Mouse (Mus musculus): ENCODE data around the gene Lrfn4.
A peak's percentile ranks its signal among the peaks of the same experiment; 100 is the strongest.
"Not testable (repeated sequence)": the region's sequence is repeated elsewhere in the genome, so short reads cannot be mapped to it uniquely, and the experiment has no call there.

The Lrfn4 gene

GRCm38 (mm10) chr19:4612181-4612961 lies 3.1 kb downstream of the Lrfn4 start:
- no peak for DNase-seq (ENCODE audit: low read depth, low spot score)

- DNase-seq (ENCODE audit: low read depth, low spot score), result no peak
Measured at GRCm38 (mm10) chr19:4610109-4610508, 5.4 kb downstream of the Lrfn4 start.

- DNase-seq (ENCODE audit: low read depth, low spot score), result no peak
Measured at GRCm38 (mm10) chr19:4608511-4608910, 7.0 kb downstream of the Lrfn4 start.

DNA sequence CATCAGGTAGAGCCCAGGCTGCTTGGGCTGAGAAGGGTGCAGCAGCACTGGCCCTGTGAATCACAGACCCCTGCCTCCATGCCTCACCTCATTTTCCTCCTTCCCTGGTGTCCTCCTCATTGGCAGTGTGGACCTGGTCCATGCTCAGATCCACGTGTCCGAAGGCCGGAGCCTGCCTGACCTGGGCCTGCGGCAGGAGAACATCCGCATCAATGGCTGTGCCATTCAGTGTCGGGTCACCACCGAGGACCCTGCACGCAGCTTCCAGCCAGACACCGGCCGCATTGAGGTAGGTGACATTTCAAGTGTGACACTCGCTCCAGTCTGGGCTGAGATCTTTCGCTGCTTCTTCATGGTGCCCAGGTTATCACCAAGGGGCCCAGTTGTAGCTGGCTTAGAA lies 8.1 kb downstream of the Lrfn4 start:
- DNase-seq (ENCODE audit: low read depth, low spot score), result no peak

DNA sequence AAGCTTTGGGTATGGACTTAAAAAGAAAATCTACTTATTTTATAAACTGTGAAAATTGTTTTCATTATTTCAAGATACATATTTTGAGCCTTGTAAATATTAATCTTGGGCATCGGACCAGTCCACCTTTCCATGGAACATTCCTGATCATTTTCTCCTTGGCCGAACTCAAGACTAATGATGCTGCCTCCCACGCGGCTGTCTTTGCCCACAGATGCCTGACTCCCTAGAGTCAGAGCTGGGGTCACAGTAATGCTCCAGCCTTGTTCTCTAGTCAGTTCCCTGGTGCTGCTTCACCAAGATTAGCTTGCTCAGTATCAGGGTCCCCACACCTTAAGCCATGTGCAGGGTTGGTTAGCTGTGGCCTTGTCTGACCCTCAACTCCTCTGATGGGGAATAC lies 9.8 kb downstream of the Lrfn4 start:
- no peak for DNase-seq (ENCODE audit: low read depth, low spot score)

GRCm38 (mm10) chr19:4603801-4604723 lies 11.4 kb downstream of the Lrfn4 start:
- DNase-seq (ENCODE audit: low read depth, low spot score), result peak; percentile 89

DNA sequence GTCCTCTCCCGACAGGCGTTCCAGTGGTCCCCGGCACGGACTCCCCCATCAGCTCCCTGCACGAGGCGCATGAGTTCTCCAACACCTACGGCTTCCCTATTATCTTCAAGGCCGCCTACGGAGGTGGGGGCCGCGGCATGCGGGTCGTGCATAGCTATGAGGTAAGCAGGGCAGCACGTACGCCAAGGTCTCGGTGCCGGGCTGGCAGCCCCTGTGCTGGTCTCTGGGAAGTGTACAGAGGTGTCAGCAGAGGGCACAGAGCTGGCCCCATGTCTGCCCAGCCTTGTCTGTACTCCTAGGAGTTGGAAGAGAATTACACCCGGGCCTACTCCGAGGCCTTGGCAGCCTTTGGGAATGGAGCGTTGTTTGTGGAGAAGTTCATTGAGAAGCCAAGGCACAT lies 13.0 kb downstream of the Lrfn4 start:
- DNase-seq (ENCODE audit: low read depth, low spot score), result no peak

DNA sequence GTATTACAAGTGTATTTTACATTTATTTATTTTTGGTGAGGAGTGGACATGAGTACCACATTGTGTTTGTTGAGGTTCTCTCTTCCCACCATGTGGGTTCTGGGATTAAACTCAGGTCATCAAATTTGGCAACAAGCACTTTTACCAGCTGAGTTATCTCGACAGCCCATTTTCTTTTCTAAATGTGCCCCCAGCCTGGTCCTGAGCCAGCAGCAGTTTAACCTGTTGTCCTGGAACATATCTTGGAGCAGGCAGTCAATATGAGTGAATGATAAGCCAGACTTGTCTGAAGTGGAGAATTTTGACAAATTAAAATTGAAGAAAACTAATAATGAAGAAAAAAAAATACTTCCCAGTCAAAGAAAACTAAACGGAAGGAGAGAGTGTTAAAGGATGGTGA lies 19.4 kb downstream of the Lrfn4 start:
- DNase-seq (ENCODE audit: low read depth, low spot score), result no peak

GRCm38 (mm10) chr19:4593792-4594522 lies 21.5 kb downstream of the Lrfn4 start:
- no peak for DNase-seq (ENCODE audit: low read depth, low spot score)

- DNase-seq (ENCODE audit: low read depth, low spot score), result no peak
Measured at GRCm38 (mm10) chr19:4590025-4590424, 25.4 kb downstream of the Lrfn4 start.

- DNase-seq (ENCODE audit: low read depth, low spot score), result no peak
Measured at GRCm38 (mm10) chr19:4589081-4589480, 26.4 kb downstream of the Lrfn4 start.

DNA sequence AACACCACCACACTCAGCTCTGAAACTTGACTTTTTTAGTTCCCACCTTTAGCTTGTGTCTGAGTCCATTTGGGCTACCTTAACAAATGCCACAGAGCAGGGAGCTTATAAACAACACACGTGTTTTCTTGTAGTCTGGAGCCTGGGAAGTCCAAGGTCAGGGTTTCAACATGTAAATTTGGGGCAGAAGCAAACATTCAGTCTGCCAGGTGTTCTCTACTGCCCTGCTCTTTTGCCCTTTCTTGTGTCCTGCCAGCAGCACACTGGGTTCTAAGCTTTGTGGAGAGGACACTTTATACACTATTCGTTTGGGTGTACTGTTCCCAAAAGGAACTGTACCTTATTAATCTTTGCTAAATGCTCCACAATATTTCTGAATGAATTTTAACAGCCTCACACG lies 27.0 kb downstream of the Lrfn4 start:
- DNase-seq (ENCODE audit: low read depth, low spot score), result no peak

DNA sequence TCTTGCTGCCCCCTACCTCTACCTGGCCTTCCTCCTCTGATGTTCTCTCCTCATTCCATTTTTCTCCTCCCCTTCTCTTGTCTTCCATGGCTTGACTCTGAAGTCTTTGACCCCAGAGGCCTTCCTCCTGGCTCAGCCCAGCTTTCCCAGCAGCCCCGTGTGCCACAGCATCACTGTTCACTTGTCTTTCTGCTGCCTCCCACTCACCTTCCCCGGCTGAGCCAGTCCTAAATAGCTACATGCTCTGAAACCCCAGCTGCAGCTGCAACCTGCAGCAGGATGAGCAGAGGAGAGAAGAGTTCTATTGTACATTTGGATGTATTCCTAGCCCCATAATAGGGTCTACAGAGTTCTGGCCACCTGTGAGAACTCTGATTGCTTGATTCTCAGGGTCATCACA lies 28.0 kb downstream of the Lrfn4 start:
- no peak for DNase-seq (ENCODE audit: low read depth, low spot score)

DNA sequence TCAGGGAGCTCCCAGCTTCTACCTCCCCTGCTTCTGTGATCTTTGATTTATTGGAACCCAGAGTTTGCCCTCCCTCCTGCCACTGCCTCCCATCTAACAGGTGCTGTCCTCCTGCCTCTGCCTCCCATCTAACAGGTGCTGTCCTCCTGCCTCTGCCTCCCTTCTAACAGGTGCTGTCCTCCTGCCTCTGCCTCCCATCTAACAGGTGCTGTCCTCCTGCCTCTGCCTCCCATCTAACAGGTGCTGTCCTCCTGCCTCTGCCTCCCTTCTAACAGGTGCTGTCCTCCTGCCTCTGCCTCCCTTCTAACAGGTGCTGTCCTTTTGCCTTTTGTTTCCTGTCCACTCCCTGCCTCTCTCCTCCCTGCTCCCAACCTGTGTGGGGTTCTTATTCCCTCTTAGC lies 28.7 kb downstream of the Lrfn4 start:
- DNase-seq (ENCODE audit: low read depth, low spot score), result not testable (repeated sequence)

- no peak for DNase-seq (ENCODE audit: low read depth, low spot score)
Measured at GRCm38 (mm10) chr19:4583856-4584255, 31.6 kb downstream of the Lrfn4 start.

DNA sequence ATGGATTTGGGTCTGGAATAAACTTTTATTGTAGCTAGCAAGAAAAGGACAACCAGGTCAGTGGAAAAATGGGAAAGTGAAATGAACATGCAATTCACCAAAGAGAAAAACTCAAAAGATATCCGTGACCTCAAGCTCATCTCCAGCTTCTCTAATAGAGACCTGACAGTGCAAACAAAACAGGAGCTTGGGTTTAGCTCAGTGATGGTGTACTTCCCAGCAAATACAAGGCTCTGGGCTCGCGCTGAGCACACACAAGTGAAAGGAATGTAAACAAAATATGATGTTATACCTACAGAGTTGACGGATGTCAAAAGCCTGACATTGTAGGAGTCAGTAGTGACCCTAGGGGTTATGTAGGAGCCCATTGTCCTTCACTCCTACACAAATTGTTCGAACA lies 36.2 kb downstream of the Lrfn4 start:
- no peak for DNase-seq (ENCODE audit: low read depth, low spot score)

DNA sequence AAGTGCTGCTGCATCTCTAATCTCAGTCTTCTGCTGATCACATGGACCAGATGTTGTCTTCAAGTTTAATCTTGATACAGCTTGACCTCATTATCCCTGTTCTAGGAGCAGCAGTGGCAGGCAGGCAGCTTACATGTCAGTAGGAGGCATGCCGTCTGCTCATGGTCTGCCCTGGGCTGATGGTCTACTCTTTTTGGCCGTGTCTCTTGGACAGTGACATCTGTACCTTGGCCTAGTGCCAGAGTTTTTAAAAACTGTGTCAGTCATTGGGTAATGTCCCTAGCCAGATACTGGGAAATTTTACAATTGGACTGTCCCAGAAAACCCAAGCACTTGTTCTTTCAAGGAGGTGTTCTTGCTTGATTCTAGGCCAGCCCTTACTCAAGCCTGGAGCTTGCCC lies 36.7 kb downstream of the Lrfn4 start:
- DNase-seq (ENCODE audit: low read depth, low spot score), result no peak

DNA sequence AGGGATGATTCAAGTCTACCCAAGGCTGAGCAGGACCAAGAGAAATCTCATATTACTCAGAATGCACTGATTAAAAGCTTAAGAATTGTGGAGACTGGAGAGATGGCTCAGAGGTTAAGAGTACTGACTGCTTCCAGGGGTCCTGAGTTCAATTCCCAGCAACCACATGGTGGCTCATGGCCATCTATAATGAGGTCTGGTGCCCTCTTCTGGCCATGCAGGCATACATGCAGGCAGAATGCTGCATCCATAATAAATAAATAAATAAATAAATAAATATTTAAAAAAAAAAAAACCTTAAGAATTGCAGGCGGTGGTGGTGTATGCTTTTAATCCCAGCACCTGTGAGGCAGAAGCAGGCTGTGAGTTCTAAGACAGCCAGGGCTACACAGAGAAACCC lies 42.2 kb downstream of the Lrfn4 start:
- DNase-seq (ENCODE audit: low read depth, low spot score), result peak; percentile 32

- no peak for DNase-seq (ENCODE audit: low read depth, low spot score)
Measured at GRCm38 (mm10) chr19:4572467-4572866, 43.0 kb downstream of the Lrfn4 start.

- no peak for DNase-seq (ENCODE audit: low read depth, low spot score)
Measured at GRCm38 (mm10) chr19:4572061-4572460, 43.4 kb downstream of the Lrfn4 start.

DNA sequence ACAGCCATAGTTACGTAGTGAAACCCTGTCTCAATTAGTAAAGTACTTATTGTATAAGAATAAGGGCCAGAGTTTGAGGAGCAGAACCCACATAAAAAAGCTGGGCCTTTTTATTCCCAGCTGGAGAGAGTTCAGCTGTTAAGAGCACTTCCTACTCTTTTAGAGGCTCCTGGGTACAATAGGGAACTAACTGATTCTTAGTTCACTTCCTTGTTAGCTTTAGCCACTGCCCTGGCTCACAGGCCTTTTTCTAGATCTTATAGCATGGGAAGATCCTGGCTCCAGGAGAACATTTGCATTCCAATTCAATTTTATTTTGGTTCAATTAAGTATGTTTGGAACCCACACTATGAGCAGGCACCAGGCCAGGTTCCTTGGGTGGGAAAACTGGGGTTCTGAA lies 43.8 kb downstream of the Lrfn4 start:
- DNase-seq (ENCODE audit: low read depth, low spot score), result no peak

- no peak for DNase-seq (ENCODE audit: low read depth, low spot score)
Measured at GRCm38 (mm10) chr19:4570815-4571214, 44.7 kb downstream of the Lrfn4 start.
